Mouse (Mus musculus) limb, embryonic 15.5 days (tissue): ENCODE data around the gene Dmrtc1c1. TPM values are rescaled to one million over a fixed set of nuclear protein-coding genes. Genes with fewer than 3 reads are reported as not detected.
"Not testable (repeated sequence)": the region's sequence is repeated elsewhere in the genome, so short reads cannot be mapped to it uniquely, and the experiment has no call there.

Experiments
- ATAC-seq: fragments of 200-750 bp; cut with Nextera tagmentation; 2 replicates; pipeline ENCODE4 v1.8.0; 2017; ENCODE audit warnings: low read depth, moderate TSS enrichment; ENCODE audit not compliant: insufficient number of reproducible peaks, low FRiP score, low TSS enrichment
- H3K27ac ChIP-seq: fragments of 300-500 bp; sonication (generic); 2 replicates; pipeline ENCODE4 v1.5.1; 2015; ENCODE audit warnings: moderate library complexity, mild to moderate bottlenecking, inconsistent platforms
- H3K27me3 ChIP-seq: fragments of 300-500 bp; sonication (generic); 2 replicates; pipeline ENCODE4 v1.6.1; 2015; ENCODE audit warnings: inconsistent platforms
- H3K36me3 ChIP-seq: fragments of 300-500 bp; sonication (generic); 2 replicates; pipeline ENCODE4 v1.6.1; 2015; ENCODE audit warnings: inconsistent platforms
- H3K4me1 ChIP-seq: fragments of 300-500 bp; sonication (generic); 2 replicates; pipeline ENCODE4 v1.6.1; 2015; ENCODE audit warnings: inconsistent platforms
- H3K4me2 ChIP-seq: fragments of 300-500 bp; sonication (generic); 2 replicates; pipeline ENCODE4 v1.6.1; 2015; ENCODE audit warnings: mild to moderate bottlenecking, inconsistent platforms
- H3K4me3 ChIP-seq: fragments of 300-500 bp; sonication (generic); 2 replicates; pipeline ENCODE4 v1.5.1; 2015; ENCODE audit warnings: mild to moderate bottlenecking, inconsistent platforms
- H3K9ac ChIP-seq: fragments of 300-500 bp; sonication (generic); 2 replicates; pipeline ENCODE4 v1.6.1; 2015; ENCODE audit warnings: inconsistent platforms
- H3K9me3 ChIP-seq: fragments of 300-500 bp; sonication (generic); 2 replicates; pipeline ENCODE4 v1.6.1; 2016; ENCODE audit warnings: inconsistent platforms
- WGBS: fragments of 180-500 bp; shearing (Covaris S2); methylation state at CpG from one replicate; pipeline ENCODE4 v1.1.7; 2015; 5-methylcytosine and 5-hydroxymethylcytosine counted together
- polyA plus RNA-seq: library from polyadenylated mRNA; unstranded; fragments of >200 nt; fragmentation: Nextera tagmentation; extraction: Ambion mirVana; gene quantifications from 2 replicates; pipeline ENCODE4 v1.2.1, GENCODE M21; 2015

Dmrtc1c1 gene
- not detected in 2 replicates for polyA plus RNA-seq

DNA sequence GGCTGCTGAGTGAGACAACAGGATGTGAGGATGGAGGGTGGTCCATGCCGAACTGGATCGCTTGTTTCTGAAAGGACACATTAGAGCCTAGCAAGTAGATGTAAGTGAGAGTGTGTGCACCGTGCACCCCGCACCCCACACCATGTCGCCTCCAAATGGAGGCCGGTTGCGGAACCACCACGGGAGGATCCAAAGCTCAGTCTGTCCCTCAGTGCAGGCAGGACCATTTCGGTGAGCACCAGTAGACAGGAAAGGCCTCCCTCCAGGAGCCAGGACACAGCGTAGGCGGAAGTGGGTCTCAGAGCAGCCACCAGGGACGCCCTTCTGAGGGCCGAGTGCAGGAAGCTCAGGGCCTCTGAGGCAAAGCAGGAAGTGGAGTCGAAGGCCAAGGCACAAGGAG lies at the start of gene Dmrtc1c1:
Dmrtc1c1 (plus strand) TSS at position 301 of the 400 bp plus-strand sequence.
- not testable (repeated sequence) for H3K27ac ChIP-seq, H3K36me3 ChIP-seq, H3K4me3 ChIP-seq, H3K27me3 ChIP-seq, H3K9ac ChIP-seq, H3K9me3 ChIP-seq, ATAC-seq, H3K4me1 ChIP-seq, H3K4me2 ChIP-seq
- WGBS = 93% methylated on average over 3 of the region's 14 CpGs

DNA sequence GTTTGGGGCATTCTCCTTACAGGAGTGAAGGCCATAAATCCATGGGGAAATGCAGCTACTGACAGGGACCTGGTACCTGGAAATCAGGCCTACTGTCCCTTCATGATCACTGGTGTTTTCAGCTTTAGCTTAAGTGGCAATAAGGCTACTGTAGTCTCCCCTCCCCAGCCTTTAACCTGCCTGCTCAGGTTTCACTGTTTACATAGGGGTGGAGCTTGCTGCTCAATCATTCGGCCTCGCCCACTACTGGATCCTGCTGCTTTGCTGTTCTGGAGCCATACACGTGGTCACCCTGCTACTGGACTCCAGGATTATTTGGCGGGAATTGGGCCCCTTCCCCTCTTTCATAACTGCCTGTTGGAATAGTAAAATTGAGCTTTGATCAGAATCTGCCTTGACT lies 36.9 kb upstream of the Dmrtc1c1 start:
- no peak for ATAC-seq
- Histone ChIP-seq H3K4me1 (no peaks in the 10 kb centered on the region), H3K9ac (no peak overlapping the region), H3K27me3 (no peaks in the 10 kb centered on the region), H3K27ac (no peak overlapping the region), H3K9me3 (no peaks in the 10 kb centered on the region), H3K4me3 (no peak overlapping the region), H3K36me3 (no peaks in the 10 kb centered on the region), H3K4me2 (no peak overlapping the region)
- 34% methylated on average over 4 of the region's 4 CpGs for WGBS

DNA sequence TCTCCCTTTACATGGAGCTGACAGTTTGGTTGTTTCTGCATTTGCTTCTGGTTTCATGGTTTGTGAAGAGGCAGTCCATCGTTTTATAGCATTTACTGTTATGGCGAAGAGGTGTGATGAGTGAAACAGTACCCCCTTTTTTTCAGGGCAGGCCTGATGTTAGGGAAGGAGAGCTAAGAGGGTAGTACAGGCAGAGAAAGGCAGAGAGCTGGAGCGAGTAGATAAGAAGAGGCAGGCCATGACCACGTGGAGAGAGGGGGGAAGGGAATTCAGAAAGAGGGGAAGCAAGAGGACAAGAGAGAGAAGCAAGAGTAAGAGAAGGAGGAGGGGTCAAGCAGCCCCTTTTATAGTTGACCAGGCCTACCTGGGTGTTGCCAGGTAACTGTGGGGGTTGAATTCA lies 9.5 kb downstream of the Dmrtc1c1 start:
- no peaks in the 10 kb centered on the region for H3K9me3 ChIP-seq
- no peaks in the 10 kb centered on the region for H3K27me3 ChIP-seq
- no peak overlapping the region for H3K9ac ChIP-seq
- 70% methylated on average over 4 of the region's 4 CpGs for WGBS
- no peak for ATAC-seq
- no peak overlapping the region for H3K4me2 ChIP-seq
- H3K27ac ChIP-seq = no peak overlapping the region
- H3K4me1 ChIP-seq = no peaks in the 10 kb centered on the region
- H3K4me3 ChIP-seq = no peak overlapping the region
- H3K36me3 ChIP-seq = no peaks in the 10 kb centered on the region

DNA sequence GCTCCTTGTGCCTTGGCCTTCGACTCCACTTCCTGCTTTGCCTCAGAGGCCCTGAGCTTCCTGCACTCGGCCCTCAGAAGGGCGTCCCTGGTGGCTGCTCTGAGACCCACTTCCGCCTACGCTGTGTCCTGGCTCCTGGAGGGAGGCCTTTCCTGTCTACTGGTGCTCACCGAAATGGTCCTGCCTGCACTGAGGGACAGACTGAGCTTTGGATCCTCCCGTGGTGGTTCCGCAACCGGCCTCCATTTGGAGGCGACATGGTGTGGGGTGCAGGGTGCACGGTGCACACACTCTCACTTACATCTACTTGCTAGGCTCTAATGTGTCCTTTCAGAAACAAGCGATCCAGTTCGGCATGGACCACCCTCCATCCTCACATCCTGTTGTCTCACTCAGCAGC lies 51.8 kb downstream of the Dmrtc1c1 start, which contains the start of gene Dmrtc1c2:
Dmrtc1c2 (minus strand) TSS at position 101 of the 400 bp plus-strand sequence.
- H3K36me3 ChIP-seq, H3K4me2 ChIP-seq, H3K4me1 ChIP-seq, ATAC-seq, H3K4me3 ChIP-seq, H3K9me3 ChIP-seq, H3K27me3 ChIP-seq, H3K9ac ChIP-seq, H3K27ac ChIP-seq: not testable (repeated sequence)
- WGBS = 78% methylated on average over 5 of the region's 13 CpGs

Other genes with a start within 250 kb of the Dmrtc1c1 start
- 8.5 and 9.4 TPM in 2 replicates for gene Phka1, start 158.7 kb upstream of the Dmrtc1c1 start, polyA plus RNA-seq
- not detected in 2 replicates for gene Gm3880, start 116.0 kb upstream of the Dmrtc1c1 start, polyA plus RNA-seq
- gene Gm9112, start 95.3 kb upstream of the Dmrtc1c1 start, polyA plus RNA-seq = not detected in 2 replicates
- gene Dmrtc1b, start 95.1 kb upstream of the Dmrtc1c1 start, polyA plus RNA-seq = not detected in 2 replicates
- not detected in 2 replicates for gene Dmrtc1c2, start 51.7 kb downstream of the Dmrtc1c1 start, polyA plus RNA-seq
- gene 1700031F05Rik, start 65.0 kb downstream of the Dmrtc1c1 start, polyA plus RNA-seq = not detected in 2 replicates
- gene Dmrtc1a, start 105.7 kb downstream of the Dmrtc1c1 start, polyA plus RNA-seq = 0.30 and 0.47 TPM in 2 replicates
- gene 1700011M02Rik, start 105.9 kb downstream of the Dmrtc1c1 start, polyA plus RNA-seq = not detected in 2 replicates
- not detected in 2 replicates for gene 1700018G05Rik, start 125.4 kb downstream of the Dmrtc1c1 start, polyA plus RNA-seq